Mouse (Mus musculus): ENCODE results near the gene Ypel4. TPM values are rescaled to one million over a fixed set of nuclear protein-coding genes. Genes with fewer than 3 reads are reported as not detected.
"Not testable (repeated sequence)": the region's sequence is repeated elsewhere in the genome, so short reads cannot be mapped to it uniquely, and the experiment has no call there.

Ypel4 gene
- total and polyA plus RNA-seq, 3 experiments: 0.44 to 1.7 (median 0.45) TPM

DNA sequence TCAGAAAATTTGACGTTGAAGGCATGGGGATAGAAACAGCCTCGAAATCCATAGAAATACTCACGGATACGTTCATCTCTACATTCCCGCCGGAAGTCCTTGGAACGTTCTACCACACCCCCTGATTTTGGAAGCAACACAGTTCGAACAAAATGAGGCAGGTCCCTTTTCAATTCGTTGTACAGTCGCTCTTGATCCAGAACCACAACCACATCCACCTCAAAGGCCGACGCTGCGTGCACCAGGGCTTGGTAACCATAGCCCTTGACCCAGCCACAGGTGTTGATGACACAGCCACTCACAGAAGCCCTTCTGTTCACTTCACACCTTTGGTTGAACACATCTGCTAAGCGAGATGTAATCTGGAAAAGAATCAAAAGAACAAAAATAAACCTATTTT, 10.0 kb upstream of the Ypel4 start:
- Histone ChIP-seq H3K4me1 (ENCODE audit: control insufficient read depth, insufficient read depth, low read length) (peaks cover 6% of the 10 kb centered on the region), H3K4me3 (no peak overlapping the region), H3K9ac (ENCODE audit: low read depth, low read length) (no peak overlapping the region), H3K27ac (no peak overlapping the region), H3K27me3 (ENCODE audit: control insufficient read depth, insufficient read depth, low read length) (no peaks in the 10 kb centered on the region), H3K36me3 (ENCODE audit: control insufficient read depth, insufficient read depth, low read length) (peaks cover 12% of the 10 kb centered on the region), H3K79me2 (replicated peaks; ENCODE audit: control insufficient read depth, insufficient read depth, low read length) (no peaks in the 10 kb centered on the region; the same call in 1 of the 2 replicates)
- WGBS: 92% methylated on average over 14 of the region's 14 CpGs
- DNase-seq: no peak
- TF ChIP-seq POLR2A (IDR thresholded peaks at IDR 0.05; ENCODE audit: insufficient read depth, low read depth, low read length) (no peak), CTCF (IDR thresholded peaks at IDR 0.05) (no peak), EP300 (IDR thresholded peaks at IDR 0.05; ENCODE audit: insufficient read depth, low read depth, low read length) (no peak)
- intact Hi-C loops (cut with DNase I): no loop called here

DNA sequence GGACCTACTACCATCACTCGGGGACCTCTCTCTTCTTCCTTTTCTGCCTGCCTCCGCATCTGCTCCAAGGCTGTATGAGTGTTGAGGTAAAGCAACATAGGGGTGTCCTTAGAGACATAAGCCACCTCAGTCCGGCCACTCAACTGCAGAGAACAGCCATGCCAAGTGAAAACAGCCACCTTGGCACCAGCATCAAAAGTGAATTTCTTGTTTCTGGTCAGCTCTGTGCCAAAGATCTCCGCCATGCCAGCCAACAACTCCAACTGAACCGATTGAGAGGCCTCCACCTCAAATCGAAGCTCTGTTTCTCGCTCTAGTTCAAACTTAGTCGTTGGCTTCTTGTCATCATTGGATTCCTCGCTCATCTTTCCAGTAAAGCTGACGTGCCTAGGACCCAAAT, 8.1 kb upstream of the Ypel4 start:
- no peak for DNase-seq
- H3K27ac ChIP-seq: no peak overlapping the region
- intact Hi-C loops (cut with DNase I): loop anchor here (5.0 kb wide), 1 partner anchor 312 kb away; the partner anchor contains the start of genes P2rx3 and Ssrp1
- H3K4me1 ChIP-seq (ENCODE audit: control insufficient read depth, insufficient read depth, low read length): peaks cover 6% of the 10 kb centered on the region
- WGBS: 85% methylated on average over 10 of the region's 10 CpGs
- no peak overlapping the region for H3K4me3 ChIP-seq
- no peaks in the 10 kb centered on the region for H3K27me3 ChIP-seq (ENCODE audit: control insufficient read depth, insufficient read depth, low read length)
- H3K79me2 ChIP-seq (replicated peaks; ENCODE audit: control insufficient read depth, insufficient read depth, low read length): no peaks in the 10 kb centered on the region; the same call in 1 of the 2 replicates
- no peak overlapping the region for H3K9ac ChIP-seq (ENCODE audit: low read depth, low read length)
- TF ChIP-seq POLR2A (IDR thresholded peaks at IDR 0.05; ENCODE audit: insufficient read depth, low read depth, low read length): no peak
- no peak for TF ChIP-seq EP300 (IDR thresholded peaks at IDR 0.05; ENCODE audit: insufficient read depth, low read depth, low read length)
- no peak for TF ChIP-seq CTCF (IDR thresholded peaks at IDR 0.05)
- H3K36me3 ChIP-seq (ENCODE audit: control insufficient read depth, insufficient read depth, low read length): peaks cover 12% of the 10 kb centered on the region

DNA sequence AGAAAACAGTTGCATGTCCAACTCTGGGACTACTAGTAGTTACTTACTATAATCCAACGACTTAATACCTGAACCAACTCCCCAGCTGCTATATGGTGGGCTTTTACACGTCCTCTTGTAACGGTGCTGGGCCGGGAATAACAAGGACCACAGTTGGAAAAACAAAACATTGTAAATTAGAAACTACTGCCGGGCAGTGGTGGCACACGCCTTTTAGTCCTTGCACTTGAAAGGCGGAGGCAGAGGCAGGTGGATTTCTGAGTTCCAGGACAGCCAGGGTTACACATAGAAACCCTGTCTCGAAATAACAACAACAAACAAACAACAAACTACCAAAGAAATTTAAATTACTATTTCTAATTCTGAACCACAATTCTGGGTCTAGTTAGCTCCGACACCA, 7.1 kb upstream of the Ypel4 start:
- TF ChIP-seq CTCF (IDR thresholded peaks at IDR 0.05) (no peak), POLR2A (IDR thresholded peaks at IDR 0.05; ENCODE audit: insufficient read depth, low read depth, low read length) (no peak), EP300 (IDR thresholded peaks at IDR 0.05; ENCODE audit: insufficient read depth, low read depth, low read length) (no peak)
- H3K4me1 ChIP-seq (ENCODE audit: control insufficient read depth, insufficient read depth, low read length): peaks cover 6% of the 10 kb centered on the region
- intact Hi-C loops (cut with DNase I): loop anchor here (1.0 to 5.0 kb wide), 2 partner anchors 10 to 311 kb away; partner anchors contain the start of genes P2rx3 and Ssrp1
- no peaks in the 10 kb centered on the region for H3K27me3 ChIP-seq (ENCODE audit: control insufficient read depth, insufficient read depth, low read length)
- no peaks in the 10 kb centered on the region; the same call in 1 of the 2 replicates for H3K79me2 ChIP-seq (replicated peaks; ENCODE audit: control insufficient read depth, insufficient read depth, low read length)
- peak overlapping the region; percentile 31; the same call in 1 of the 2 replicates for H3K9ac ChIP-seq (ENCODE audit: low read depth, low read length)
- DNase-seq: no peak
- H3K27ac ChIP-seq: peak overlapping the region; percentile 72
- 2% methylated on average over 9 of the region's 9 CpGs for WGBS
- H3K4me3 ChIP-seq: peak overlapping the region; percentile 72
- peaks cover 12% of the 10 kb centered on the region for H3K36me3 ChIP-seq (ENCODE audit: control insufficient read depth, insufficient read depth, low read length)

DNA sequence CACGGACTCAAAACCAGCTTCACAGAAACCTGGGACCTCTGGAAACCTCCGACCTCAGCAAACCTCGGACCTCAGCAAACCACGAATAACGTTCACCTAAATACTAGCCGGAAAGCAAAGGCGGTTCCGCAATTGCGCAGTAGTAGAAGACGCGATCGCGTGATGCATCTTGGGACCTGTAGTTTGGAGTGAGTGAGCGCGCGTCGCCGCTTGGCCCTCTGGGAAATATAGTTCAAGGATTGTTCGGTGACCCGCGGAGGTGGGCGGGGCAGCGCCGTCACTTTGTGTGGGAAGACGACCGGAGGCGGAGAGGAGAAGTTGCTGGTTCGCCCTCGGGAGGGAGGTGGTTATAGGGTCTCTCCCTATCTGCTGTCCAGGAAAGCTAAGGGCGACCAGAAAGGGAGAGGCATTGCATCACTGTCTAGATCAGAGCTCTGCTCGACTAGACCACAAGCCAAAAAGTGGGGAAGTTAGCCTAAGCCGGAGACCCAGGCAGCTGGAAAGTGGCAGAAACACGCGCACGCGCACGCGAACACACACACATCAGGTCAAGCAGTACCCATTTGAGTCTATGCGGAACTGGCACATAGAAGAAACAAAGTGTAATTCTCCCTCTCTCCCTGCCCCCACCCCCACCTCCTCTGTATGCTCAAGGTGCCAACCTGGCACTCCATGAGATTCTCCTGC, 6.5 kb upstream of the Ypel4 start, which contains the start of gene Clp1:
Gene Clp1 (minus strand): TSS at position 179 of the 687 bp plus-strand sequence.
- intact Hi-C loops (cut with DNase I): loop anchor here (1.0 to 5.0 kb wide), 2 partner anchors 11 to 310 kb away; partner anchors contain the start of genes P2rx3 and Ssrp1
- H3K4me3 ChIP-seq: peak within 1 kb of the TSS; percentile 72
- no peaks in the 10 kb centered on the region; the same call in 1 of the 2 replicates for H3K79me2 ChIP-seq (replicated peaks; ENCODE audit: control insufficient read depth, insufficient read depth, low read length)
- H3K27ac ChIP-seq: peak within 1 kb of the TSS; percentile 88
- peaks cover 12% of the 10 kb centered on the region for H3K36me3 ChIP-seq (ENCODE audit: control insufficient read depth, insufficient read depth, low read length)
- DNase-seq: peak; percentile 95 to 98
- H3K4me1 ChIP-seq (ENCODE audit: control insufficient read depth, insufficient read depth, low read length): peaks cover 6% of the 10 kb centered on the region
- TF ChIP-seq POLR2A (IDR thresholded peaks at IDR 0.05; ENCODE audit: insufficient read depth, low read depth, low read length) (peak; percentile 93), CTCF (IDR thresholded peaks at IDR 0.05) (no peak; the same call in 1 of the 2 replicates), EP300 (IDR thresholded peaks at IDR 0.05; ENCODE audit: insufficient read depth, low read depth, low read length) (0 out of 2 replicates have a peak, but pooled peaks have one; percentile 36)
- no peaks in the 10 kb centered on the region for H3K27me3 ChIP-seq (ENCODE audit: control insufficient read depth, insufficient read depth, low read length)
- under 1% methylated on average over 39 of the region's 39 CpGs for WGBS
- H3K9ac ChIP-seq (ENCODE audit: low read depth, low read length): peak within 1 kb of the TSS; percentile 71

DNA sequence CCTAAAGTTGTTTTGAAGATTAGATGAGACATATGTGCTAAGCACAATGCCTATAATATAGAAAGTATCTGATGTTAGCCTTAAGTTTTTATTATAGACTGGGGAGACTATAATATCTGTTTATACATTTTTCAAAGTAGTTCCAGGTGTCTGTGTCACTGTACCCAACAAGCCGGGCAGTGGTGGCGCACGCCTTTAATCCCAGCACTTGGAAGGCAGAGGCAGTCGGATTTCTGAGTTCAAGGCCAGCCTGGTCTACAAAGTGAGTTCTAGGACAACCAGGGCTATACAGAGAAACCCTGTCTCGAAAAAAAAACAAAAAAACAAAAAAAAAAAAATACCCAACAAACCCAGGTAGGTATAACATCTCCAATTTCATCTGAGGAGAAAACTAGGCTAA, 5.7 kb upstream of the Ypel4 start:
- not testable (repeated sequence) for H3K4me1 ChIP-seq (ENCODE audit: control insufficient read depth, insufficient read depth, low read length); H3K9ac ChIP-seq (ENCODE audit: low read depth, low read length); H3K27me3 ChIP-seq (ENCODE audit: control insufficient read depth, insufficient read depth, low read length); H3K27ac ChIP-seq; H3K4me3 ChIP-seq; DNase-seq; H3K79me2 ChIP-seq (replicated peaks; ENCODE audit: control insufficient read depth, insufficient read depth, low read length)
- WGBS: 91% methylated on average over 5 of the region's 5 CpGs
- peaks cover 12% of the 10 kb centered on the region for H3K36me3 ChIP-seq (ENCODE audit: control insufficient read depth, insufficient read depth, low read length)
- intact Hi-C loops (cut with DNase I): loop anchor here (5.0 kb wide), 1 partner anchor 309 kb away; the partner anchor contains the start of genes P2rx3 and Ssrp1

DNA sequence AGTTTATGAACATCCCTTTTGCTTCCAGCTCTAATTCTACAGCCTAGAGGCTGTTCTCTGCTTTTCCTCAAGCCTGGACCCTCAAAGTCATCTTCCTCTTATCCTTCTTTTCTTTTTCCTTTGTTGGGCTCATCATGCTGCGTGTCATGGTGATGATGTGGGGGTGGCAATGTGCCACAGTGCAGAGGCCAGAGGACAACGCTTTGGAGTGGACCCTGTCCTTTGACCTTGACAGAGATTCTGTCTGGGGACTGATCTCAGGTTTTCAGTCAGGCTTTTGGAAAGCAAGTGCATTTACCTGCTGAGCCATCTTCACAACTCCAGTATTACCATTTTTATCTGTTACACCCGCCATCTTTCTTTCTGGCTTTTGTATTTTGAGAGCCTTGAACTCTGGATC, 2.7 kb upstream of the Ypel4 start:
- Histone ChIP-seq H3K79me2 (replicated peaks; ENCODE audit: control insufficient read depth, insufficient read depth, low read length) (no peaks in the 10 kb centered on the region), H3K27me3 (ENCODE audit: control insufficient read depth, insufficient read depth, low read length) (peaks cover 3% of the 10 kb centered on the region), H3K4me3 (no peak overlapping the region), H3K36me3 (ENCODE audit: control insufficient read depth, insufficient read depth, low read length) (no peaks in the 10 kb centered on the region), H3K4me1 (ENCODE audit: control insufficient read depth, insufficient read depth, low read length) (no peaks in the 10 kb centered on the region), H3K9ac (ENCODE audit: low read depth, low read length) (no peak overlapping the region), H3K27ac (no peak overlapping the region)
- intact Hi-C loops (cut with DNase I): no loop called here
- TF ChIP-seq POLR2A (IDR thresholded peaks at IDR 0.05; ENCODE audit: insufficient read depth, low read depth, low read length) (no peak), CTCF (IDR thresholded peaks at IDR 0.05) (no peak), EP300 (IDR thresholded peaks at IDR 0.05; ENCODE audit: insufficient read depth, low read depth, low read length) (no peak)
- no peak for DNase-seq
- 57% methylated on average over 3 of the region's 3 CpGs for WGBS
